Mouse (Mus musculus) forelimb bud, embryonic 11.5 days (tissue): Measurements from ENCODE around the gene Vpreb3.
"Not testable (repeated sequence)": the region's sequence is repeated elsewhere in the genome, so short reads cannot be mapped to it uniquely, and the experiment has no call there.

Experiments
- DNase-seq: peaks from one replicate; pipeline ENCODE4 v3.0.0-alpha.2; 2012; ENCODE audit warnings: low read depth, low spot score

Vpreb3 gene

DNA sequence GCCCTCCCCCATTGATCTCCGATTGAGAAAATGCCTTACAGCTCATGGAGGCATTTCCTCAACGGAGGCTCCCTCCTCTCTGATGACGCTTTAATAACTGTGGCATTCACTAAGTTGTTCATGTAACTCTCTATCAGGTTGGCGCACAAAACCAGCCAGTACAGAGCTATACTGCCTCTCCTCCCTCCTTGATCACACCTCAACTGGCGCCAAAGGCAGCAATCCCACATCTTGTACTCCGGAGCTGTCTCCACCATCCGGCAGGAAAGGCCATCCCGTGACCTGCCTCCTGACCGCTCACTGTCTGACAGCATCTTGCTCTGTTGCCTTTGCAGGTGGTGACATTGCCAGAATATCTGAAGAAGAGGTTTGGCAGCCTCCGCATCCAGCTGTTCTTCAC is 31.0 kb downstream of the Vpreb3 start:
- no peak for DNase-seq

DNA sequence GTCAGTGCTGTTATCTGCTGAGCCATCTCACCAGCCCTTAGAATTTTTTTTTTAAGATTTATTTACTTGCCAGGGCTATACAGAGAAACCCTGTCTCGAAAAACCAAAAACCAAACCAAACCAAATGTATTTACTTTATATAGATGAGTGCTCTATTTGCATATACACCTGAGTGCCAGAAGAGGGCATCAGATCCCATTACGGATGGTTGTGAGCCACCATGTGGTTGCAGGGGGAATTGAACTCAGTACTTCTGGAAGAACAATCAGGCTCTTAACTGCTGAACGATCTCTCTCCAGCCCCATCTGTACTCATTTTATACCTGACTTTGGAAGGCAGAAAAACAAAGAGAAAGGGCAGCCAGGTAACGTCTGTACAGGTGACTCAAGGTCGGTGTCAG is 32.4 kb downstream of the Vpreb3 start:
- DNase-seq = no peak

DNA sequence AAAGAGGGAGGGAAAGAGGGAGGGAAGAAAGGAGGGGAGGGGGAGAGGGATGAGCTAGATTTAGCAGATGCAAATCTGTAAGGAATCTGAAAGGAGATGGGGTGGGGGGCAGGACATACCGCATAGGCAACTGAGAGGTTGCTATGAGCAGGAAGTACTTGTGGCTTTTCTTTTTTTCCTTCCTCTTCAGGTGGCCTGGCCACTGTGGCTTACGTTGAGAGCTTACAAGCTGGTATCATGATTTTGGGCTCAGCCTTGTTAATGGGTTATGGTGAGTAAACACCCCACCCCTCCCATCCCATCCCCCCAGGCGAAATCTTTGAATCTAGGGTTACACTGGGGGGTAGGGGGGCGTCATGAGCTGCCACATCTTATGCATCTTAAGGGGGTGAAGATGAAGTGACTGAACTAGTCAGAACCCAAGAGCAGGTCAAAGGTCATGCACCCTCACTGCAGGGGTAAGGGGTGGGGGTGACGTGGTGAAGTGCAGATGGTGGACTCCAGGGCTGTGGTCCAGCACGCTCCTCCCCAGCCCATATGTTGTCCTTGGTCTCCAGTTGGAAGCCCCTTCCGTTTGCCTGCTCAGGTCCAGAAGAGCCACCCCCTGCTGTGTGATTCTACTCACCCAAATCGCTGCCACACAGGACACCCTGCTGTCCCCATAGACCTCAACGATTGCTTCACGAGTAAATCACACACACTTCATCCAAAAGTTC is 35.4 kb downstream of the Vpreb3 start:
- DNase-seq = no peak

DNA sequence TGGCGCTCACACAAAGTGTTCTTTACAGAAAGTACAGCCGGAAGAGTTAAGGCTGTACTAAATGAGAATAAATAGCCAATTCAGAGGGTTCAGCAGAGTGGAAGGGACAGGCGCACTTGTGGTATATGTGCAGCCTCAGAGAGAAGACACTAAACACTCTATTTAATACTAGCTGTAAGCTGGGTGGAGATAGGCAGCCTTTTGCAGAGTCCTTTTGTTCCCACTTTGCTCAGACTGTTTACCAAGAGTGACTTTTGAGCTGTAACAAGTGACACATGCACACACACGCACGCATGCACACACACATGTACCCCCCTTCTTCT is 35.9 kb downstream of the Vpreb3 start:
- DNase-seq = no peak

DNA sequence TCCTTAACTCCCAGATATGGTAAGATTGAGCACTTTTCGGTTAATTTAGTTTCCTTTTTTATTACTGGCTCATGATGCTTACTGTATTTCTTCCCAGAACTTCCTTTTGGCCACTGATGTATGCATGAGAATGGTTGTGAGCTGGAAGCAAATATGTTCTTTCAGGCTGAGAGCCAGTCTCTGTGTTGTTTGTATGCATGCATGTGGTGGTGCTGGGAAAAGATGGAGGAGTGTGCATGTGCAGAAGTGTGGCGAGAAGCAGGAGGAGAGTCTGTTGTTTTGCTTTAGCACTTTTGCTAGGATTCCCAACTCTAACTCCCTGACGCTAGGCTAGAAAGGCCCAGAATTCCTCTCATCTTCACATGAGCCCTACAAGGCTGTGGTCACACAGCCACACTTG is 36.6 kb downstream of the Vpreb3 start:
- no peak for DNase-seq

DNA sequence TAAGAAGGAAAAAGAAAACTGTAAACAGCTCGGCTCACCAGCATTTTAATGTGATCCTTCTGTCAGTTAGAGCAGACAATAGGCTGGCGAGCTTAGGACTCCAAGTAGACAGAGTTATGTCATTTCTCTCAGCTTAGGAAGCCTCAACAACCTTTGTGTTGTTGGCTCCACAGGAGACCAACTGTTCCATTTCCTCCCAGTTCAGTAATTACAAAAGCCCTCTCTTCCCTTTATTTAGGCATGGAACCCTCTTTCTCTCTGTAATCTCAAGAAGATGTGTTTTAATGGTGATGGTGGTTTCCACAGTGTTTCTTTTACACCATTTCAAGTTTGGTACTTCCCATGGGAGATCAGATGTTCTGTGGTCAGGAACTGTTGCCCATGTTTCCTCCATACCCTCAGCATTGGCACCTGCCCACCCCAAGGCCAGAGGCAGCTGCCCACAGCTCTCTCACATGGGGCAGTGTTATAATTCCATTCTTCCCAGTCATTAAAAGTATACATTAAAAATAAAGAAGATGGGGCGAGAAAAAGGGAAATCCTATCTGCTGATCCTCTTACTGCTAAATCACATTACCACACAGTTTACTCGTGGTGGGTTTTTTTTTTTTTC is 47.7 kb downstream of the Vpreb3 start:
- no peak for DNase-seq

DNA sequence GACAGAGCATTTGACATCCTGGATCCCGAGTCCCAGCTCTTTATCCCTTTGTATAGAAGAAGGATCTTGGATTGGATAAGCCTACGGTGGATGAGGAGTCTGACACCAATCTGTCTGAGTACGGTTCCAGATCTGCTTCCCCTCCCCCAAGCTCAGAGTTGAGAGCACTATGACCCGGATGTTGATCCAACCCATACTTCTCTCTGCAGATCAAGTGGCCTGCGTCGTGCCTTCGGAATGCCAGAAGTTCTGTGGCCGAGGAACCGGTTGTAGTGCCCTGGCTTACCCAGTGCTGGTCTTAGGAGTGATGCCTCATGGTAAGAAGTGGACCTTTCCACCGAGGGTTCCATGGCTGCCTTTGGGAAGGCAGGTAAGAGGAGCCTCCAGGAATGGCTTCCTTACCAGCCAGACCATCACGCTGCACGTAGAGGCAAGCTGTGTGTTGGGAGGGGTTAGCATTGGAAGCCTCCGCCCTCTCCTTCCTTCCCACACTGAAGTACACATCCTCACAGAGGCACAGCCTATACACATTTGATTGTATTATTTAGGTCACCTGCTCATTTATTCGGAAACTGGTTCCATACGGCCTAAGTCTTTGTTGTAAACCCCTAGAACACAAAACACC is 50.9 kb downstream of the Vpreb3 start:
- no peak for DNase-seq

DNA sequence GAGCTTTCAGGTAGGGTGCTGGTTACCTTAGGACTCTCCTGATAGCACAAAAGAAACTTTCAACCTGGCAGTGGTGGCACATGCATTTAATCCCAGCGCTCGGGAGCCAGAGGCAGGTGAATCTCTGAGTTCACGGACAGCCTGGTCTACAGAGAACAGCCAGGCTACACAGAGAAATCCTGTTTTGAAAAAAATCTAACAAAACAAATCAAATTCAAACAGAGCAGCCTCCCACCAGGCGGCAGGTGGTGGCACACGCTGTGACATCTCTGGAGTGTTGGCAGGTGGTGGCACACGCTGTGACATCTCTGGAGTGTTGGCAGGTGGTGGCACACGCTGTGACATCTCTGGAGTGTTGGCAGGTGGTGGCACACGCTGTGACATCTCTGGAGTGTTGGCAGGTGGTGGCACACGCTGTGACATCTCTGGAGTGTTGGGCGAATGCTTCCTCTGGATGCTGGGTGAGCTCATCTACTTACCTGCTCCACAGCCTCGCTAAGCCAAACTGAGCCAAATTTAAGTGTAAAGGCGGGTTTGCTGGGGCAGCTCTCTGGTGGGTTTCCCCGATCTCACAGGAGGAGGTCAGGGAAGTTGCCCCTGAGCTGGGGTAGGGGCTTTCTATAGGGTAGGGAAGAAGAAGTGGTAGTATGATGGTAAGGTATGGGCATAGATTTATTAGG is 51.8 kb downstream of the Vpreb3 start:
- not testable (repeated sequence) for DNase-seq

DNA sequence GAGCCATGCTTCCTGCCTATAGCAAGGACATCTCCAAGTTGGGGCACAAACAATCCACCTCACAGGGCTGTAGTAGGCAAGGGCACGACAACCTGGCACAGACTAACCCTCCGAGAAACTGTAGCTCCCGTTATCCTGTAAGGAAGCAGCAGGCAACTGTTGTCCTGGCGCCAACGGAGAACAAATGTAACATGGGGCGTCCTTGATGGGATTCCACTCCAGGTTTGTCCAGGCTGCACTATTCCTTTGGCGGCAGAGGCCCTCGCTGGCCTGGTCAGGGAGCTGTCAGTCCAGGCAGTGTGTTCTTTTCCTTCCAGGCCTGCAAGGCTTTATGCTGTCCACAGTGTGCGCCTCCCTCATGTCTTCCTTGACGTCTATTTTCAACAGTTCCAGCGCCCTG is 52.6 kb downstream of the Vpreb3 start:
- DNase-seq = no peak

DNA sequence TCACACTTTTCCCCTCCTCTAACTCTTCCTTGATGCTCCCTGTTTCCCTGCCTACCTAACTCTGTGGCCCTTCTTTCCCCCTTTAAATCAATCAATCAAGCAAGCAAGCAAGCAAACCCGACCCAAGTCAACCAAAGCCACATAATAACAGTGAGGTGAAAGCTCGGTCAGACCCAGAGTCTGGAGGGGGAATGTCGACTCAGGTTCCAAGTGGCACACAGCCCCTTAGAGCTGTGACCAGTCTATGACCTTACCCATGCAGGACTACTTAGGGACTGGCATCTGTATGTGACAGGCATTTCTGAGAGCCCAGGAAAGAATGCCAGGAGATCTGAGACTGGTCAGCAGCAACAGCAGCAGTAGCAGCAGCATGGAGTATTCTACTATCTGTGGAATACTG is 53.5 kb downstream of the Vpreb3 start:
- DNase-seq = no peak
